Mouse (Mus musculus): ENCODE measurements around the gene Zc3h7b. TPM values are rescaled to one million over a fixed set of nuclear protein-coding genes. Genes with fewer than 3 reads are reported as not detected.

Zc3h7b gene
- polyA plus RNA-seq, 1 experiment from 2014 or later = 46.1 TPM

GRCm38 (mm10) chr15:81802941-81803351, 58.1 kb downstream of the Zc3h7b start:
- no peak for ATAC-seq (ENCODE audit: insufficient read depth)
- Histone ChIP-seq H3K4me2 (peak overlapping the region; percentile 73), H3K4me1 (ENCODE audit: insufficient read depth) (peaks cover 26% of the 10 kb centered on the region), H3K36me3 (ENCODE audit: insufficient read depth) (0 out of 2 replicates have a peak, but pooled peaks cover 1% of the 10 kb centered on the region), H3K27ac (ENCODE audit: low read depth) (peak overlapping the region; percentile 81), H3K9ac (peak overlapping the region; percentile 42), H3K9me3 (ENCODE audit: low read depth, low read length) (no peaks in the 10 kb centered on the region), H3K4me3 (ENCODE audit: low read depth, low read length) (peak overlapping the region; percentile 36), H3K27me3 (ENCODE audit: insufficient read depth, low read length) (no peaks in the 10 kb centered on the region)
- TF ChIP-seq CTCF (IDR thresholded peaks at IDR 0.05; ENCODE audit: low read depth) = no peak
- WGBS = 9% methylated on average over 8 of the region's 8 CpGs
- DNase-seq = peak; percentile 45

DNA sequence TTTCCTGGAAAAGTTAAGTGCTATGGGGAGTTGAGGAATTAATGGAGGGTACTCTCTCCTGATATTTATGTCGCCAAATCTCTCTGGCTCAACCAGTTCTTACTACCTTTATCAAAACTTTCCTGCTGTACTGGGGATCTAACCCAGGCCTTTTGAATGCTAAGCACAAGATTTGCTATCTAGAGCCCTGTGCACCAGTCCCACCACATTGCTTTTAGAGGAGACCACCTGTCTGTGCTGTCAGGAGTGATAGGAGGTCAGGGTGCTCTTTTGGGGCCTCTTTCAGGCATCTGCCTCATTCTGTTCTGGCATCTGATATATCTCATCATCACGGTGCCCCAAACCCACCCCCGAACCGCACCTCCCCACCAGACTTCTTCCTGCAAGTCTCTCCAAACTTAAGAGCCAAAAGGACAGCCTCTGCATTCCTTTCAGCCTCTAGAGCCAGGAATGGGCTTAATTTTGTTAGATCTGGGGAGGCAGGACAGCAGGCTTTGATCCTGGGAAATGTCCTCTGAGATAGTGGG, 58.6 kb downstream of the Zc3h7b start:
- TF ChIP-seq CTCF (IDR thresholded peaks at IDR 0.05; ENCODE audit: low read depth) = no peak
- ATAC-seq (ENCODE audit: insufficient read depth) = no peak

GRCm38 (mm10) chr15:81804172-81804571, 59.3 kb downstream of the Zc3h7b start:
- Histone ChIP-seq H3K27me3 (ENCODE audit: insufficient read depth, low read length) (no peaks in the 10 kb centered on the region), H3K36me3 (ENCODE audit: insufficient read depth) (no peaks in the 10 kb centered on the region), H3K4me2 (peak overlapping the region; percentile 73; the same call in 1 of the 2 replicates), H3K9me3 (ENCODE audit: low read depth, low read length) (no peaks in the 10 kb centered on the region), H3K9ac (no peak overlapping the region), H3K27ac (ENCODE audit: low read depth) (no peak overlapping the region; the same call in 1 of the 2 replicates), H3K4me1 (ENCODE audit: insufficient read depth) (peaks cover 26% of the 10 kb centered on the region), H3K4me3 (ENCODE audit: low read depth, low read length) (no peak overlapping the region)
- DNase-seq (no peak), ATAC-seq (ENCODE audit: insufficient read depth) (no peak)
- WGBS = 75% methylated on average over 1 of the region's 1 CpGs
- TF ChIP-seq CTCF (IDR thresholded peaks at IDR 0.05; ENCODE audit: low read depth) = no peak

More for the DNA sequence above, 58.6 kb downstream of the Zc3h7b start:
- WGBS = 31% methylated on average over 4 of the region's 4 CpGs
- no peaks in the 10 kb centered on the region for H3K27me3 ChIP-seq (ENCODE audit: insufficient read depth, low read length)
- H3K4me3 ChIP-seq (ENCODE audit: low read depth, low read length) = peak overlapping the region; percentile 36
- no peak for DNase-seq
- no peak overlapping the region for H3K9ac ChIP-seq
- no peaks in the 10 kb centered on the region for H3K9me3 ChIP-seq (ENCODE audit: low read depth, low read length)
- H3K36me3 ChIP-seq (ENCODE audit: insufficient read depth) = no peaks in the 10 kb centered on the region
- H3K4me1 ChIP-seq (ENCODE audit: insufficient read depth) = peaks cover 26% of the 10 kb centered on the region
- peak overlapping the region; percentile 73 for H3K4me2 ChIP-seq
- peak overlapping the region; percentile 81; the same call in 1 of the 2 replicates for H3K27ac ChIP-seq (ENCODE audit: low read depth)

DNA sequence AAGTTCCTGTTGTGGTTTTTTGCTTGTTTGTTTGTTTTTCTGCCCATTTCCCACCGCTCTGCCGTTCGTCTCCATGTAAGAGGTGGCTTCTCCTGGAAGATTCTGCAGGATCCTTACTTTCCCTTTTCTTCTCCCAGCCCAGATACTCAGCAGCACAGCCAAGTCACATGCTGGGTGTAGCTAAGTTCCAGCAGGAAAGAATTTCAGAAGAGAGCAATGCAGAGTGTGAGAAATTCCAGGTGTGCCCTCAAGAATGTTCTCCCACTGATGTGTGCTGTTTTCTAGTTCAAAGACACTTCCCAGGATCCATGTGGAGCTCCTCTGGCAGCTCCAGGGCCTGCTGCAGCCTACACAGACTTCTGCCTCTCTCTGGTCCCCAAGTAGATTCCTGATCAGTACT, 60.0 kb downstream of the Zc3h7b start:
- Histone ChIP-seq H3K36me3 (ENCODE audit: insufficient read depth) (no peaks in the 10 kb centered on the region), H3K4me1 (ENCODE audit: insufficient read depth) (peaks cover 32% of the 10 kb centered on the region), H3K27me3 (ENCODE audit: insufficient read depth, low read length) (no peaks in the 10 kb centered on the region), H3K4me2 (no peak overlapping the region), H3K27ac (ENCODE audit: low read depth) (no peak overlapping the region), H3K4me3 (ENCODE audit: low read depth, low read length) (no peak overlapping the region), H3K9me3 (ENCODE audit: low read depth, low read length) (no peaks in the 10 kb centered on the region), H3K9ac (no peak overlapping the region)
- TF ChIP-seq CTCF (IDR thresholded peaks at IDR 0.05; ENCODE audit: low read depth) = no peak
- no peak for ATAC-seq (ENCODE audit: insufficient read depth)
- 65% methylated on average over 3 of the region's 3 CpGs for WGBS
- no peak for DNase-seq

GRCm38 (mm10) chr15:81805624-81806023, 60.8 kb downstream of the Zc3h7b start:
- WGBS = 16% methylated on average over 6 of the region's 6 CpGs
- Histone ChIP-seq H3K4me2 (no peak overlapping the region), H3K4me3 (ENCODE audit: low read depth, low read length) (no peak overlapping the region), H3K9me3 (ENCODE audit: low read depth, low read length) (no peaks in the 10 kb centered on the region), H3K4me1 (ENCODE audit: insufficient read depth) (peaks cover 35% of the 10 kb centered on the region), H3K9ac (no peak overlapping the region), H3K27me3 (ENCODE audit: insufficient read depth, low read length) (no peaks in the 10 kb centered on the region), H3K36me3 (ENCODE audit: insufficient read depth) (no peaks in the 10 kb centered on the region), H3K27ac (ENCODE audit: low read depth) (0 out of 2 replicates have a peak overlapping the region, but pooled peaks have one; percentile 55)
- TF ChIP-seq CTCF (IDR thresholded peaks at IDR 0.05; ENCODE audit: low read depth) = no peak
- DNase-seq (peak; percentile 83), ATAC-seq (ENCODE audit: insufficient read depth) (no peak)

GRCm38 (mm10) chr15:81806621-81807404, 62.0 kb downstream of the Zc3h7b start:
- ATAC-seq (ENCODE audit: insufficient read depth) (no peak), DNase-seq (peak; percentile 43)
- Histone ChIP-seq H3K36me3 (ENCODE audit: insufficient read depth) (no peaks in the 10 kb centered on the region), H3K9me3 (ENCODE audit: low read depth, low read length) (no peaks in the 10 kb centered on the region), H3K4me1 (ENCODE audit: insufficient read depth) (peaks cover 35% of the 10 kb centered on the region), H3K4me2 (no peak overlapping the region), H3K27me3 (ENCODE audit: insufficient read depth, low read length) (no peaks in the 10 kb centered on the region), H3K27ac (ENCODE audit: low read depth) (no peak overlapping the region), H3K9ac (no peak overlapping the region), H3K4me3 (ENCODE audit: low read depth, low read length) (no peak overlapping the region)
- 74% methylated on average over 4 of the region's 4 CpGs for WGBS
- TF ChIP-seq CTCF (IDR thresholded peaks at IDR 0.05; ENCODE audit: low read depth) = no peak

- ATAC-seq (ENCODE audit: insufficient read depth) = no peak
- no peak overlapping the region for H3K4me2 ChIP-seq
- no peak overlapping the region for H3K9ac ChIP-seq
- H3K27me3 ChIP-seq (ENCODE audit: insufficient read depth, low read length) = no peaks in the 10 kb centered on the region
- H3K9me3 ChIP-seq (ENCODE audit: low read depth, low read length) = no peaks in the 10 kb centered on the region
- WGBS = 52% methylated on average over 2 of the region's 2 CpGs
- no peaks in the 10 kb centered on the region for H3K36me3 ChIP-seq (ENCODE audit: insufficient read depth)
- no peak for TF ChIP-seq CTCF (IDR thresholded peaks at IDR 0.05; ENCODE audit: low read depth)
- H3K4me1 ChIP-seq (ENCODE audit: insufficient read depth) = peaks cover 24% of the 10 kb centered on the region
- no peak overlapping the region for H3K4me3 ChIP-seq (ENCODE audit: low read depth, low read length)
- DNase-seq = no peak
- H3K27ac ChIP-seq (ENCODE audit: low read depth) = no peak overlapping the region
These were observed 63.9 kb downstream of the Zc3h7b start for GRCm38 (mm10) chr15:81808799-81809198.
